Mouse (Mus musculus) hindbrain, embryonic 11.5 days (tissue): ENCODE measurements around the gene Fhl4. TPM values are rescaled to one million over a fixed set of nuclear protein-coding genes. Genes with fewer than 3 reads are reported as not detected.

Experiments used
- ATAC-seq: fragments of 200-750 bp; cut with Nextera tagmentation; 2 replicates; pipeline ENCODE4 v1.8.0; 2017; ENCODE audit warnings: mild to moderate bottlenecking, moderate TSS enrichment, moderate library complexity; ENCODE audit not compliant: low FRiP score
- DNase-seq: peaks from one replicate; pipeline ENCODE4 v3.0.0-alpha.2; 2015; ENCODE audit warnings: low spot score
- H3K27ac ChIP-seq: fragments of 300-500 bp; sonication (generic); 2 replicates; pipeline ENCODE4 v1.5.1; 2014; ENCODE audit warnings: mild to moderate bottlenecking, low read depth, low read length
- H3K27me3 ChIP-seq: fragments of 300-500 bp; sonication (generic); 2 replicates; pipeline ENCODE4 v1.6.1; 2014; ENCODE audit warnings: mild to moderate bottlenecking, low read length, moderate library complexity, mixed read lengths; ENCODE audit not compliant: control insufficient read depth, insufficient read depth
- H3K36me3 ChIP-seq: fragments of 300-500 bp; sonication (generic); 2 replicates; pipeline ENCODE4 v1.6.1; 2014; ENCODE audit warnings: mild to moderate bottlenecking, low read length, moderate library complexity, mixed read lengths; ENCODE audit not compliant: control insufficient read depth, insufficient read depth
- H3K4me1 ChIP-seq: fragments of 300-500 bp; sonication (generic); replicated peaks from 2 replicates; pipeline ENCODE4 v1.6.1; 2014; ENCODE audit warnings: low read length, mixed read lengths; ENCODE audit not compliant: control insufficient read depth, insufficient read depth
- H3K4me2 ChIP-seq: fragments of 300-500 bp; sonication (generic); replicated peaks from 2 replicates; pipeline ENCODE4 v1.6.1; 2014; ENCODE audit warnings: mild to moderate bottlenecking, low read depth, low read length
- H3K4me3 ChIP-seq: fragments of 300-500 bp; sonication (generic); 2 replicates; pipeline ENCODE4 v1.5.1; 2014; ENCODE audit warnings: low read depth, low read length
- H3K9ac ChIP-seq: fragments of 300-500 bp; sonication (generic); 2 replicates; pipeline ENCODE4 v1.6.1; 2014; ENCODE audit warnings: low read depth, low read length
- H3K9me3 ChIP-seq: fragments of 300-500 bp; sonication (generic); 2 replicates; pipeline ENCODE4 v1.6.1; 2016; ENCODE audit warnings: low read length; ENCODE audit not compliant: control insufficient read depth
- WGBS: fragments of 180-500 bp; shearing (Covaris S2); extraction: QIAGEN DNeasy Blood & Tissue Kit; methylation state at CpG from one replicate; pipeline ENCODE4 v1.1.7; 2014; 5-methylcytosine and 5-hydroxymethylcytosine counted together
- polyA plus RNA-seq: library from polyadenylated mRNA; unstranded; fragments of >200 nt; fragmentation: Nextera tagmentation; extraction: Ambion mirVana; gene quantifications from 2 replicates; pipeline ENCODE4 v1.2.1, GENCODE M21; 2014

Fhl4 gene
- 2.0 and 2.6 TPM in 2 replicates for polyA plus RNA-seq

DNA sequence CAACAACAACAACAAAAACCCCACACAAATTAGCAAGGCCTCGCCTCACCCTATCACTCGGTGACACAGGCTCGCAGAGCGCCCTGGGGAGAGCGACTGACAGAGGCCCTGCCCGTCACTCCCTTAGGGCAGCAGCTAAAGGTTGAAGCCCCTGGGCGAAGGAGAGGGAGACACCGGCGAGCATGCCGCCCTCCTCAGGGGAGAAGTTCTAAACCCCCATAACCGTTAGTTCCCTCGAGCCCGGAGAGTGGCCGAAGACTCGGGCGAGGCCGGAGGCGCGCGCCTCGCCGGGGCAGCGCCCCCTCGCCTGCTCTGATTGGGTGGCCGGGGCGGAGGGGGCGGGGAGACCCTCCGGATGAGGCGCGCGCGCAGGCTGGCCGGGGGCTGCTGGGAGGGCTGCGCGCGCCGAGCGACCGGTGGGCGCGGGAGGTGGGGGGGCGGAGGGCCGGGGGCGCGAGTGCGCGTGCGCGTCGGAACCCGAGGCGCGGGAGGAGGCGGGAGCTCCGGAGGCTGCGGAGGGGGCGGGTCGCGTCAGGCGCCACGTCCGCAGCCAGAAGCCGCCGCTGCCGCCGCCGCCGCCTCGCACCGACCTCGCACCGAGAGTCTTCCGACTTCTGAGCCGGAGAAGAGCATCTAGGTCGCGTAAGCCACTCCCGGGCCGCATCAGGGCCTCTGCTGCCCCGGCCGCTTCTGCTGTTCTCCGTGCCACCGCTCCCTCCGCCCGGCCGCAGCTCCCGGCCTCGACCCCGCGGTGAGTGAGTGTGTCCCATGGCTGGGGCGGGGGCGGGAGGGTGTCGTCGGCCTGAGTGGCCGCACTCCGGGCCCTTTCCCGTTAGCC, at the start of gene Fhl4, which contains the start of gene Tmem263:
TSS of gene Fhl4 (minus strand) at position 249 of the 838 bp plus-strand sequence.
TSS of gene Tmem263 (plus strand) at position 381 of the 838 bp plus-strand sequence.
- Histone ChIP-seq H3K36me3 (no peaks in the 10 kb centered on the region), H3K4me3 (peak within 1 kb of the TSS; percentile 93), H3K4me2 (peak within 1 kb of the TSS; percentile 92)

DNA sequence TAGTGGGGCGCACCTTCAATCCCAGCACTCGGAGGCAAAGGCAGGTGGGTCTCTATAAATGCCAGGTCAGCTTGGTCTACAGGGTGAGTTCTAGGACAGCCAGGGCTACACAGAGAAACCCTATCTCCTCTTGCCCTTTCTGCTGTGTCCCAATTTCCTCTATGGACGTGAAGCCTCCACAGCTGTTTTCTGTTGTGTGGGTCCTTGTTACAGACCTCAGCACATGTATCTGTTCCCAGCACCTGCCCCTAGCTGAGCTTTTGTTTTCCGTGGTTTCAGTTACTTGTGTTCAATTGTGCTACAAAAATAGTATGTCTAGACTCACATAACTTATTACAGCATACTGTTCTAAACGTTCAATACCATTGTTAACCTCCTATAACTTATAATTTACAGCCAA, 46.9 kb upstream of the Fhl4 start:
- ATAC-seq (no peak), DNase-seq (no peak)
- WGBS = 88% methylated on average over 5 of the region's 5 CpGs
- Histone ChIP-seq H3K9ac (no peak overlapping the region), H3K4me2 (no peak overlapping the region), H3K36me3 (no peaks in the 10 kb centered on the region; the same call in 1 of the 2 replicates), H3K9me3 (no peaks in the 10 kb centered on the region), H3K4me1 (no peaks in the 10 kb centered on the region), H3K27me3 (no peaks in the 10 kb centered on the region), H3K4me3 (no peak overlapping the region), H3K27ac (no peak overlapping the region)

More for the DNA sequence above, at the start of gene Fhl4, which contains the start of gene Tmem263:
- no peaks in the 10 kb centered on the region for H3K4me1 ChIP-seq
- peak within 1 kb of the TSS; percentile 68 for H3K27ac ChIP-seq
- no peaks in the 10 kb centered on the region for H3K9me3 ChIP-seq
- ATAC-seq (peak; percentile 96), DNase-seq (peak; percentile 97)
- peak within 1 kb of the TSS; percentile 78 for H3K9ac ChIP-seq
- no peaks in the 10 kb centered on the region for H3K27me3 ChIP-seq
- under 1% methylated on average over 57 of the region's 96 CpGs for WGBS

GRCm38 (mm10) chr10:85146282-85146681, 44.0 kb upstream of the Fhl4 start:
- no peak overlapping the region for H3K4me3 ChIP-seq
- H3K4me2 ChIP-seq = no peak overlapping the region
- H3K4me1 ChIP-seq = no peaks in the 10 kb centered on the region
- no peaks in the 10 kb centered on the region for H3K27me3 ChIP-seq
- WGBS = 85% methylated on average over 14 of the region's 14 CpGs
- no peak overlapping the region for H3K9ac ChIP-seq
- ATAC-seq = no peak
- H3K27ac ChIP-seq = no peak overlapping the region
- no peaks in the 10 kb centered on the region for H3K9me3 ChIP-seq
- DNase-seq = no peak
- H3K36me3 ChIP-seq = no peaks in the 10 kb centered on the region; the same call in 1 of the 2 replicates

- no peak overlapping the region for H3K4me2 ChIP-seq
- H3K4me3 ChIP-seq = no peak overlapping the region
- H3K9ac ChIP-seq = no peak overlapping the region
- 89% methylated on average over 9 of the region's 9 CpGs for WGBS
- no peaks in the 10 kb centered on the region for H3K9me3 ChIP-seq
- no peaks in the 10 kb centered on the region for H3K36me3 ChIP-seq
- no peak overlapping the region for H3K27ac ChIP-seq
- H3K27me3 ChIP-seq = no peaks in the 10 kb centered on the region
- no peak for ATAC-seq
- no peaks in the 10 kb centered on the region for H3K4me1 ChIP-seq
- DNase-seq = no peak
Observed at GRCm38 (mm10) chr10:85141465-85141864, 39.2 kb upstream of the Fhl4 start.

- Histone ChIP-seq H3K36me3 (no peaks in the 10 kb centered on the region), H3K27me3 (no peaks in the 10 kb centered on the region), H3K27ac (no peak overlapping the region), H3K9ac (no peak overlapping the region), H3K4me1 (no peaks in the 10 kb centered on the region), H3K9me3 (no peaks in the 10 kb centered on the region), H3K4me3 (no peak overlapping the region), H3K4me2 (no peak overlapping the region)
- no peak for DNase-seq
- ATAC-seq = no peak
- WGBS = 80% methylated on average over 6 of the region's 6 CpGs
Observed at GRCm38 (mm10) chr10:85136573-85136972, 34.3 kb upstream of the Fhl4 start.

DNA sequence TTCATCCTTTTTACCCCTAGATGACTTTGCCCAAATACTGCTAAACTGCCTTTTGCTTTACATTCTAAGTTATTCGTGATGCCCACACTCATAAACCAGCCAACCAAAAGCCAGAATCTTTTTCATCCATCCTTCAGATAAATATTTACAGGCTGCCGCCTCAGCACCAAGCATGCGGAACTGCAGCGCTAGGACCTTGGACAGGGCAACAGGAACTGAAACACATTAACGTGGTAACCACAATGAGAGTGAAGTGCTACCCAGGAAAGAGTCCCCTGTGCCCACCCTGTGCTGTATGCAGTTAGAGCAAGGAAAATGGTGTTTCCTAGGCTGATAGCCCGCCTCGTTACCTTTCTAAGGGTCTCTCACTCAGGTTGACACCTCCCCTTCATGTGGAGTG, 26.2 kb upstream of the Fhl4 start:
- no peaks in the 10 kb centered on the region for H3K36me3 ChIP-seq
- peak; percentile 34 for DNase-seq
- H3K9ac ChIP-seq = peak overlapping the region; percentile 15; the same call in 1 of the 2 replicates
- ATAC-seq = 0 out of 2 replicates have a peak, but pooled peaks have one; percentile 10
- no peaks in the 10 kb centered on the region for H3K9me3 ChIP-seq
- peak overlapping the region; percentile 44 for H3K4me2 ChIP-seq
- no peaks in the 10 kb centered on the region for H3K4me1 ChIP-seq
- H3K4me3 ChIP-seq = peak overlapping the region; percentile 38; the same call in 1 of the 2 replicates
- H3K27ac ChIP-seq = no peak overlapping the region
- H3K27me3 ChIP-seq = no peaks in the 10 kb centered on the region
- 25% methylated on average over 7 of the region's 7 CpGs for WGBS

- H3K4me2 ChIP-seq = peak within 1 kb of the TSS; percentile 47
- ATAC-seq (peak; percentile 99), DNase-seq (peak; percentile 94)
- H3K27me3 ChIP-seq = no peaks in the 10 kb centered on the region
- 7% methylated on average over 20 of the region's 20 CpGs for WGBS
- peak within 1 kb of the TSS; percentile 28 for H3K9ac ChIP-seq
- no peaks in the 10 kb centered on the region for H3K9me3 ChIP-seq
- no peaks in the 10 kb centered on the region for H3K4me1 ChIP-seq
- H3K4me3 ChIP-seq = peak within 1 kb of the TSS; percentile 38
- H3K36me3 ChIP-seq = no peaks in the 10 kb centered on the region
- no peak within 1 kb of the TSS for H3K27ac ChIP-seq
Observed at GRCm38 (mm10) chr10:85127395-85128287, 25.3 kb upstream of the Fhl4 start, which contains the start of gene Mterf2. Gene Mterf2 (minus strand): TSS chr10:85128027.

DNA sequence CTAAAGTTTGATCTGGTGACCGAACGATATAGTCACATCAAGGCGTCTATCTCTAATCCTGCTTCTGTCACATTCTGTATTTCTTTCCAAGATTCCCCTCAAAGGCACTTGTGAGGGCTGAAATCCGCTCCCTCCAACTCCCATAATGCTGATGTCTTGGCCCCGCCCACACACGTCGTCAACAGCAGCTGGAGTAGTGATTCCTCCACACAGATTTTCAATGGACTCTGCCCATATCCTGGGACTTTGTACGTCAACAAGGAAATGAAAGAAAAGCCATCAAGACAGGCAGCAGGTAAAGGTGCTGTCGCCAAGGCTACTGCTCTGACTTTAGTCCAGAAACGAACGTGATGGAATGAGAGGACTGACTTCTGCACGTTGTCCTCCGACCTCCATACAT, 22.9 kb upstream of the Fhl4 start:
- Histone ChIP-seq H3K4me3 (no peak overlapping the region), H3K4me2 (no peak overlapping the region), H3K4me1 (no peaks in the 10 kb centered on the region), H3K27me3 (no peaks in the 10 kb centered on the region), H3K36me3 (no peaks in the 10 kb centered on the region), H3K27ac (no peak overlapping the region), H3K9me3 (no peaks in the 10 kb centered on the region), H3K9ac (no peak overlapping the region)
- DNase-seq (no peak), ATAC-seq (no peak)
- WGBS = 90% methylated on average over 13 of the region's 13 CpGs
